Mouse (Mus musculus): ENCODE measurements around the gene Macf1.

- TF ChIP-seq CTCF (IDR thresholded peaks at IDR 0.05; ENCODE audit: low read depth) (no peak), EP300 (optimal IDR thresholded peaks at IDR 0.05) (no peak)
These were observed 358.1 kb downstream of the Macf1 start for GRCm38 (mm10) chr4:123326087-123326486.

Measured in stomach, postnatal 0 days (tissue).